Mouse (Mus musculus) bone marrow macrophage, adult 2 months (primary cell): ENCODE measurements at regions not wholly inside any gene's neighbourhood (a gene's known extent, or its start where the extent isn't known, plus 50 kb on each side); places are given as distances from the start of the nearest gene placed in this dataset.
"Not testable (repeated sequence)": the region's sequence is repeated elsewhere in the genome, so short reads cannot be mapped to it uniquely, and the experiment has no call there.

Source experiments
- H3K27ac ChIP-seq: 2 replicates; pipeline ENCODE4 v1.5.1; 2012; ENCODE audit warnings: low read depth, low read length; ENCODE audit not compliant: insufficient read depth
- H3K4me1 ChIP-seq: 2 replicates; pipeline ENCODE4 v1.6.1; 2012; ENCODE audit warnings: low read length; ENCODE audit not compliant: control insufficient read depth, insufficient read depth
- H3K4me3 ChIP-seq: 2 replicates; pipeline ENCODE4 v1.5.1; 2012; ENCODE audit warnings: mild to moderate bottlenecking, low read length, moderate library complexity; ENCODE audit not compliant: insufficient read depth
- CTCF ChIP-seq: IDR thresholded peaks from 2 replicates; pipeline ENCODE4 v1.5.1; 2012; ENCODE audit warnings: low read depth, mild to moderate bottlenecking, low read length, moderate library complexity
- POLR2A ChIP-seq: IDR thresholded peaks from 2 replicates; pipeline ENCODE4 v1.6.1; 2012; ENCODE audit warnings: mild to moderate bottlenecking, low read depth, low read length, borderline replicate concordance

- Histone ChIP-seq H3K4me3 (no peak overlapping the region), H3K27ac (no peak overlapping the region)
- TF ChIP-seq CTCF = no peak
- no peak for TF ChIP-seq POLR2A
Observed at GRCm38 (mm10) chr17:63738206-63738605, 124.7 kb upstream of the Fer start.

GRCm38 (mm10) chr17:63739710-63740109, 123.2 kb upstream of the Fer start:
- Histone ChIP-seq H3K27ac (no peak overlapping the region), H3K4me1 (no peaks in the 10 kb centered on the region), H3K4me3 (no peak overlapping the region)
- no peak for TF ChIP-seq CTCF
- TF ChIP-seq POLR2A = no peak

More at GRCm38 (mm10) chr17:63738206-63738605, 124.7 kb upstream of the Fer start:
- H3K4me1 ChIP-seq = no peaks in the 10 kb centered on the region

- H3K4me1 ChIP-seq, H3K4me3 ChIP-seq, H3K27ac ChIP-seq: not testable (repeated sequence)
Observed at GRCm38 (mm10) chr17:63749257-63749656, 113.6 kb upstream of the Fer start.

GRCm38 (mm10) chr17:63754399-63754798, 108.5 kb upstream of the Fer start:
- H3K4me3 ChIP-seq = no peak overlapping the region
- TF ChIP-seq CTCF = no peak
- TF ChIP-seq POLR2A = no peak
- H3K4me1 ChIP-seq = no peaks in the 10 kb centered on the region
- H3K27ac ChIP-seq = no peak overlapping the region

GRCm38 (mm10) chr17:63757896-63758695, 104.8 kb upstream of the Fer start:
- no peak overlapping the region for H3K27ac ChIP-seq
- no peak for TF ChIP-seq CTCF
- TF ChIP-seq POLR2A = no peak
- H3K4me3 ChIP-seq = no peak overlapping the region
- H3K4me1 ChIP-seq = no peaks in the 10 kb centered on the region

GRCm38 (mm10) chr17:63758817-63759404, 104.0 kb upstream of the Fer start:
- no peaks in the 10 kb centered on the region for H3K4me1 ChIP-seq
- TF ChIP-seq CTCF (no peak), POLR2A (no peak)
- no peak overlapping the region for H3K4me3 ChIP-seq
- no peak overlapping the region for H3K27ac ChIP-seq

- Histone ChIP-seq H3K27ac (no peak overlapping the region), H3K4me3 (no peak overlapping the region), H3K4me1 (no peaks in the 10 kb centered on the region)
- no peak for TF ChIP-seq POLR2A
- no peak for TF ChIP-seq CTCF
Observed at GRCm38 (mm10) chr17:63761058-63761457, 101.8 kb upstream of the Fer start.

- no peak for TF ChIP-seq POLR2A
- TF ChIP-seq CTCF = no peak
- H3K4me3 ChIP-seq = no peak overlapping the region
- no peak overlapping the region for H3K27ac ChIP-seq
- H3K4me1 ChIP-seq = no peaks in the 10 kb centered on the region
Observed at GRCm38 (mm10) chr17:63771111-63771510, 91.8 kb upstream of the Fer start.

GRCm38 (mm10) chr17:63784381-63785116, 78.3 kb upstream of the Fer start:
- Histone ChIP-seq H3K4me3 (no peak overlapping the region), H3K27ac (no peak overlapping the region), H3K4me1 (no peaks in the 10 kb centered on the region)
- TF ChIP-seq POLR2A (no peak), CTCF (no peak)

- no peaks in the 10 kb centered on the region for H3K4me1 ChIP-seq
- TF ChIP-seq POLR2A = no peak
- TF ChIP-seq CTCF = no peak
- no peak overlapping the region for H3K4me3 ChIP-seq
- H3K27ac ChIP-seq = no peak overlapping the region
Observed at GRCm38 (mm10) chr17:63786444-63786843, 76.4 kb upstream of the Fer start.
